Mouse (Mus musculus) heart, adult 9 months (tissue): ENCODE data around the gene Gpt2.

Source experiments
- DNase-seq, 2 experiments: peaks; one replicate each; pipeline ENCODE4 v3.0.0; 2022; ENCODE audit warnings: low spot score in 2 of 2

Gene Gpt2

GRCm38 (mm10) chr8:85487906-85488620 is 4.3 kb upstream of the Gpt2 start:
- no peak for DNase-seq

- DNase-seq = no peak
Measured at GRCm38 (mm10) chr8:85488631-85489030, 3.7 kb upstream of the Gpt2 start.

- no peak for DNase-seq
Measured at GRCm38 (mm10) chr8:85489546-85489945, 2.8 kb upstream of the Gpt2 start.

GRCm38 (mm10) chr8:85492940-85493931 is 860 bp downstream of the Gpt2 start:
- no peak for DNase-seq

GRCm38 (mm10) chr8:85496125-85496524 is 3.7 kb downstream of the Gpt2 start:
- no peak for DNase-seq

- no peak for DNase-seq
Measured at GRCm38 (mm10) chr8:85496778-85497177, 4.4 kb downstream of the Gpt2 start.

GRCm38 (mm10) chr8:85498577-85498976 is 6.2 kb downstream of the Gpt2 start:
- no peak for DNase-seq

- DNase-seq = no peak
Measured at GRCm38 (mm10) chr8:85500460-85500859, 8.1 kb downstream of the Gpt2 start.

- DNase-seq = peak; percentile 37 to 72
Measured at GRCm38 (mm10) chr8:85500955-85501685, 8.7 kb downstream of the Gpt2 start.

- no peak for DNase-seq
Measured at GRCm38 (mm10) chr8:85502381-85502780, 10.0 kb downstream of the Gpt2 start.

- DNase-seq = no peak
Measured at GRCm38 (mm10) chr8:85503065-85503464, 10.7 kb downstream of the Gpt2 start.

- no peak for DNase-seq
Measured at GRCm38 (mm10) chr8:85504704-85505103, 12.3 kb downstream of the Gpt2 start.

- DNase-seq = no peak
Measured at GRCm38 (mm10) chr8:85506620-85507019, 14.2 kb downstream of the Gpt2 start.

- DNase-seq = no peak
Measured at GRCm38 (mm10) chr8:85508661-85509060, 16.3 kb downstream of the Gpt2 start.

GRCm38 (mm10) chr8:85512234-85512633 is 19.9 kb downstream of the Gpt2 start:
- DNase-seq = no peak

GRCm38 (mm10) chr8:85513283-85513682 is 20.9 kb downstream of the Gpt2 start:
- no peak for DNase-seq

- no peak for DNase-seq
Measured at GRCm38 (mm10) chr8:85515391-85515790, 23.0 kb downstream of the Gpt2 start.

- no peak for DNase-seq
Measured at GRCm38 (mm10) chr8:85517336-85517735, 25.0 kb downstream of the Gpt2 start.

GRCm38 (mm10) chr8:85517956-85518355 is 25.6 kb downstream of the Gpt2 start:
- no peak for DNase-seq

- DNase-seq = no peak
Measured at GRCm38 (mm10) chr8:85520586-85520985, 28.2 kb downstream of the Gpt2 start.

- peak; percentile 41 to 73 for DNase-seq
Measured at GRCm38 (mm10) chr8:85521332-85521731, 29.0 kb downstream of the Gpt2 start.

GRCm38 (mm10) chr8:85524086-85524485 is 31.7 kb downstream of the Gpt2 start:
- DNase-seq = peak; percentile 48 to 68
